Mouse (Mus musculus): ENCODE data around the gene Rbm39. TPM values are rescaled to one million over a fixed set of nuclear protein-coding genes. Genes with fewer than 3 reads are reported as not detected.
"Not testable (repeated sequence)": the region's sequence is repeated elsewhere in the genome, so short reads cannot be mapped to it uniquely, and the experiment has no call there.

Rbm39 gene
- total RNA-seq, 2 experiments from 2014 or later: 246 to 293 TPM

DNA sequence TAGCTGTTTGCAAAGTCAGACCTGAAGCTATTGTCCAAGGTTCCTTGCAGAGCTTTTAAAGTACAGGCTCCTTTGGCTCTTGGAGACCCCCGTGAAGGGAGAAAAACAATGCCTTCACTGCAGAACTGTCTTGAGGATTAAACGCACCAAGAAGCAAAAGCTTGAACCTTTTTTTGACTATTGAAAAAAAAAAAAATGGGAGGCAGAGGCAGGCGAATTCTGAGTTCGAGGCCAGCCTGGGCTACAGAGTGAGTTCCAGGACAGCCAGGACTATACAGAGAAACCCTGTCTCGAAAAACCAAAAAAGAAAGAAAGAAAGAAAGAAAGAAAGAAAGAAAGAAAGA, 68.0 kb downstream of the Rbm39 start:
- DNase-seq (ENCODE audit: low spot score in 2 of 2): not testable (repeated sequence)

DNA sequence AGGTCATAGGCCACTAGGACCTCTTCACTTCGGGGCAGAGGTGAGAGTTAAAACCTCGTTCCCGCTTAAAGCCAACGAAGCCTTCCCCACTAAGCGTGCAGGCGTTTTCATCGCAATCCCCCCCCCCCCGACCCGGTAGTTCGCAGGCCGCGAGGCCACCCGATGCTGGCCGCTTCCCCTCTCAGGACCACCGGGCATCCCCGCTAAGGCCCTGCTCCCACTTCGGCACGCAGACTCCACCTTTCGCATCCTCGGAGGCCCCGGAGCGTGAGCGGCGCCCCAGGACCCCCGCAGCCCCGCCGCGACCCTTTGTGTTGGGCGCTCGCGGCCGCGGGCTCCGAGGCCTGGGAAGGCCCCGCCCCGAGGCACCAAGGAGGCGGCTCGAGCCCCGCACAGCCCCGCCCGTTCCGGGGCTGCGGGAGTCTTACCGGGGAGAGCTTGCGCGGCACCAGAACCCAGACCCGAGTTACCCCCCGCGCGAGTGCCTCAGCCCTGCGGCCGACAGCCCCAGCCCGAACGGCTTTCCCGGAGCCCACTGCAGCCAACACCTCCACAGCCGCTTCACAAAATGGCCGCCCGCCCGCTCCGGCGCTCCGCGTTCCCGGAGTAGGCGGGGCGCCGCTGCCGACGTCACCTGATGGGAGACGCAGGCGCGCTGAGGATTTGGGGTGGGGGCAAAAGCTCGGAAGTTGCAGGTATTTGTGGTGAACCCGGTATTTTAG, 68.5 kb downstream of the Rbm39 start, which contains the start of the genes Cpne1 and Rbm12:
Cpne1 (minus strand) TSS at position 608 of the 722 bp plus-strand sequence.
Rbm12 (minus strand) TSS at position 621 of the 722 bp plus-strand sequence.
- DNase-seq (ENCODE audit: low spot score in 2 of 2): peak; percentile 85 to 93

DNA sequence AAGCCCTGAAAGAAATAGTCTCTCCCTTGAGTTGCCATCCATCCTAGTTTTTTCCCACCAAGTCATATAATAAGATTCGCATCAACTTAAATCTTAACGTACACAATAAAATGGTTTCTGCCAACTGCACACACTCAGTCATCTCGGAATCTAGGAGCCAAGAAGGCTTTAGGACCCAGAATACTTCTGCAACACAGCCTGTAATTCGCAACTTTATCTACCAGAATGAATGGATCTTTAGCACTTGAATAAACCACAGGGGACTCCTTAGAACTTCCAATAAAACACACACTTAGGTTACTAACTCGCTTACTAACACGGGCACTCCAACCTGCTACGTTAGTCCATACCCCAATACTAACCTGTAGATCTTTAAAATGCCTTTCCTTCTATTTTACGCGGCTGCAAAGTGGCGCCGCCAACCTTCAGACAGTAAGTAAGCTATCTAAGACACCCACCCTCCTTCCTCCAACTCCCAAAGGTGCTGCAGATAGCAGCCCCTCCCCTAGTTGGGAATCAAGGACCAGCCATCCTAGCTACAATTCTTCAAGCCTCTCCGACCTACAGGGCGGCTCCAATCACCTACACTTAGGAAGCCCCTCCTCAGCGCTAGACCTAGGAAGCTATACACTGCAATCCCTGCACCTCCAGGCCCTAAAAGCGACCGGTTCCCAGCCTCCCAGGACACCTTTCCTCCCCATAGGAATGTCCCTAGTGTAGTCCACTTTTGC, 69.2 kb downstream of the Rbm39 start:
- no peak for DNase-seq (ENCODE audit: low spot score in 2 of 2)

Other genes with a start within 250 kb of the Rbm39 start
- gene Uqcc1, start 249.9 kb downstream of the Rbm39 start, total RNA-seq (2021): 10 to 100 TPM; 75.1 to 80.2 TPM
- gene Gm15557, start 239.5 kb downstream of the Rbm39 start, total RNA-seq (2021): not detected
- under 1 TPM; 0.10 to 0.15 TPM for gene Gdf5, start 234.9 kb downstream of the Rbm39 start, total RNA-seq (2021)
- 10 to 100 TPM; 19.0 to 22.7 TPM for gene Cep250, start 223.8 kb downstream of the Rbm39 start, total RNA-seq (2021)
- under 1 TPM; 0.23 to 0.59 TPM for gene 6430550D23Rik, start 172.3 kb downstream of the Rbm39 start, total RNA-seq (2021)
- 10 to 100 TPM; 92.9 to 98.5 TPM for gene Ergic3, start 172.2 kb downstream of the Rbm39 start, total RNA-seq (2021)
- not detected for gene Fer1l4, start 127.3 kb downstream of the Rbm39 start, total RNA-seq (2021)
- gene Spag4, start 115.1 kb downstream of the Rbm39 start, total RNA-seq (2021): 1 to 10 TPM in 1 of 2 experiments, under 1 TPM in 1; 0.49 to 1.1 TPM
- 10 to 100 TPM; 19.1 to 20.9 TPM for gene Cpne1, start 68.3 kb downstream of the Rbm39 start, total RNA-seq (2021)
- gene Rbm12, start 68.3 kb downstream of the Rbm39 start, total RNA-seq (2021): 10 to 100 TPM; 25.3 to 27.4 TPM
- gene Gm28036, start 53.1 kb downstream of the Rbm39 start, total RNA-seq (2021): 10 to 100 TPM; 19.6 to 21.3 TPM
- gene Romo1, start 36.2 kb downstream of the Rbm39 start, total RNA-seq (2021): 100 to 1,000 TPM; 215 to 232 TPM
- 10 to 100 TPM; 35.2 to 35.3 TPM for gene Nfs1, start 36.1 kb downstream of the Rbm39 start, total RNA-seq (2021)
- gene Phf20, start 16.2 kb upstream of the Rbm39 start, total RNA-seq (2021): 10 to 100 TPM; 39.1 to 41.4 TPM
- 1 to 10 TPM; 2.8 to 2.9 TPM for gene Cnbd2, start 132.1 kb upstream of the Rbm39 start, total RNA-seq (2021)
- gene Scand1, start 132.5 kb upstream of the Rbm39 start, total RNA-seq (2021): 10 to 100 TPM; 63.7 to 76.2 TPM
- 10 to 100 TPM; 27.9 to 30.1 TPM for gene Epb41l1, start 240.7 kb upstream of the Rbm39 start, total RNA-seq (2021)